Mouse (Mus musculus) yolk sac, embryonic 10.5 days (tissue): ENCODE results near the gene Itgb2l.

ENCODE experiments used
- DNase-seq: peaks from one replicate; pipeline ENCODE4 v3.0.0-alpha.2; 2017; ENCODE audit warnings: low spot score

Itgb2l gene

GRCm38 (mm10) chr16:96426671-96427070 is 16.7 kb downstream of the Itgb2l start:
- DNase-seq: no peak

DNA sequence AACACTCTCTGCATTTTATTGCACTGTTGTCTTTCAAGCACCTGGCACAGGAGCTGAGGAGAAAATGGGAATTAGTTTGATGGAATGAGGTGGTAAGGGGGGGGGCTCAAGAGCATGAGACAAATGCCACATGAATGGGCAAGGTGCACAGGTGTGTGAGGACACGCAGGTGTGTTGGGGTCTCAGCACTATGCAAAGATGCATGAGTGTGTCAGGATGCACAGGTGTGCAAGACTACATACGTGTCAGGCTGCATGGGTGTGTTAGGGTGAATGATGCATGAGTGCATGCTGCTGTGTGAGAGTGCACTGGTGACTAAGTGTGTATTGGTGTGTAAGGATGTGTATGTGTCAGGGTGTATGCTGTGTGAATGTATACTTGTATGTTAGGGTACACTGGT is 18.4 kb downstream of the Itgb2l start:
- no peak for DNase-seq

DNA sequence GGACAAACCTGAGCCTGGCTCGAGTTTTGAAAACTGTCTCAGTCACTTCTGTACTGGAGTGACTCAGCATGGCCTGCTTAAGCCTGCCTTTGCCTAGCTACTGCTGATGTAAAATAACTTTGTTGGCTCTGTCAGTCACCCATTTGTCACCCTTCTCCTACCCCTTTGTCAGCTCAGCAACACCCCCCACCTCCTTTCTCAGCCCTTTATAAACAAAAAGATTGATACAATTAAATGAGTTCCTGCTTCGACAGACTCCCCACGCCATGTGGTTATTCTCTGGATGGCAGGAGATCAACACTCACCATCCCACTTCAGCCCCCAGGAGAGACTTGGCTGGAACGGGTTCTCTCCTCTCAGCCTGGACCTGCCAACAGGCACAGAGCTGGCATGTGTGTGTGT is 35.4 kb downstream of the Itgb2l start:
- no peak for DNase-seq

DNA sequence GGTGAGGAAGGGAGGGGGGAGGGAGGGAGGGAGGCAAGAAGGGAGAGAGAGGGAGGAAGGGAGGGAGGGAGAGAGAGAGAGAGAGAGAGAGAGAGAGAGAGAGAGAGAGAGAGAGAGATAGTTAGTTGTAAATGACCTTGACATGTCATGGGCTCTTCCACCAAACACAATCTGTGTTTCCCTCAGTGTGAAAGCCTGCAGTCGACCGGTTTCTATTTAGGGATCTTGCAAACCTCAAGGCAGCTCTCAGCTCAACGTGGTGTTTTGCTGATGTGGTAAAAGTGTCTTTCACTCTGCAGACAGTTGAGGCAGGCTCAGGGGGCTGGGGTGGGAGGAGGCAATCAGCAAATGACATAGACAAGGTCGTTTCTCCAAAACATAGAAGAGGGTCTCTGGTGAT is 37.1 kb downstream of the Itgb2l start:
- DNase-seq: no peak

- DNase-seq: no peak
These were observed 41.1 kb downstream of the Itgb2l start for GRCm38 (mm10) chr16:96402294-96402693.

DNA sequence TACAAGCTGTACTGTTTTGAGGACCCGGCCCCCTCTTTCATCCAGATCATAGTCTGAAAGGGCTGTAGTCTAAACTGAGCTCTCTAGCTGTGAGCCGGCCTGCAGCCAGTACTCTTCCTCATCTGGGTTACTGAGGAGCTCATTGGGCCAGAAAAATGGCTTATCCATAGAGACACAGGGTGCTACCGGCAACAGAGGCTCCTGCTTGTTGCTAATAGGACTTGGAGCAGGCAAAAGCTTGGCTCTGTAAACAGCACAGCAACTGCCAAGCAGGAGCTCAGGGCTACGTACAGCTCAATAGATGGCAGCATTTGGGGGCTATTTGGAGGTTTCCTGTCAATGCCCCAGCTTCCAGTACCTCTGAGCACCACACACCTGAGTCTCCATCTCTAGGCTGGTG is 43.4 kb downstream of the Itgb2l start:
- no peak for DNase-seq

DNA sequence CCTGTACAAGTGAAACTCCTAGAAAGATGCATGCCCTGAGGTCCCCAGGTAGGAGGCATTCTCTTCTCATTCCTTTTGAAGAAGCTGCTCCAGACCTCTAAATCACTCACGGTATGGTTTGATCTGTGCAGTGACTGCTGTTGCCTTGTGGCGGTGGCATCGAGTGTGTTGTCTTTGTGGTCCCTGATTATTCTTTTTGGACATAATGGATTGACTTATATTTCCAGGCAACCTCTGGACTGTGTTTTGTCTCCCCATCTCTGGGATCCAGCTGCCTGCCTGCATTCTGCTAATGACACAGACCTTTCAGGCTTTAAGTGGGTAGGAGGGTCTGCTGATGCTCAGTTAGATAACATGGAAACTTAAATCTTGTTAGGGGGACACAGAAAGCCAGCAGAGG is 44.6 kb downstream of the Itgb2l start:
- DNase-seq: no peak

DNA sequence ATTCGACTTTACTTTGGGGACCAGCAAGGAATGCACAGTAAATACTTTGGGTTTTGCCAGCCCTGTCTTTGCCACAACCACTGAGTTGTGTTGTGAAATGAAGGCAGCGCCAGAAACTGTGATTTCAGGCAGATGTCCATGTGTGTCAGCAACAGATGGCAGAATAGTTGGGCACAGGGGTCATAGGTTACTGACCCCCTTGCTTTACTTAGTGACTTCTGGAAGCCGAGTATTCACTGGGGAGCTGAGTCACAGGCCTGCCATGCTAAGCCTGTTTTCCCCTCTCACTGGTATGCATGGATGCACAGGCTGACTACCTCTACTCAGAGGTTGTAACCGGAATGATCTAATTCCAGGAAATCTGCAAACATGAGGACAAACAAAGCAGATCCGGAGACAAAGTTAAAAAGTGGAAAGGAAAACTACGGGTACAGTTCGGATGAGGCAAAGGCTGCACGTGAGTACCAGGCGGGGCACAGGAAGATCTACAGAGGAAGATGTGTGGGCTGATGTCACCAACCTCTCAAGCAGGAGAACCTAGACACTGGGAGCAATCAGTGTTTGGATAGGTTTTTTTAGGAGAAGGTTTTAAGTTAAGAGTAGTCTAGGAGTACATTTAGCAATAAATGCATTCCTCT is 47.3 kb downstream of the Itgb2l start:
- no peak for DNase-seq

DNA sequence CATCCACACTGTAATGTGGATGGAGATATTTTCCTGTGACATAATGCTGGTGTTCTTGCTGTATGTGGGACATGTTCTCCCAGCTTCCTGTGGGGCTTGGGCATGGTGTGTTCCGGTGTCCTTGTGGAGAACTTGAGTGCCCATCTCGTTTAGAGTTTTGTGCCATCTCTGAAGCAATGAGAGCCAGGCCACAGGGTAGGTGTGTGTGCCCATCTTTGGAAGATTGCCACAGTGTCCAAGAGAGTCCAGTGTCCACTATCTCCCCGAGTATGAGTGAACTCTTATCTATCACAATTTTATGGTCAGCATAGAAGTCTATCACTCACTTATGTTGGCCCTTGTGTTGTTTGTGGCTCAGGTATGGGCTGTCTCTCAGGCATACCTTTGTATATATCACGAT is 47.9 kb downstream of the Itgb2l start:
- DNase-seq: no peak

- DNase-seq: no peak
These were observed 52.3 kb downstream of the Itgb2l start for GRCm38 (mm10) chr16:96391070-96391469.

GRCm38 (mm10) chr16:96388481-96388880 is 54.9 kb downstream of the Itgb2l start:
- no peak for DNase-seq

DNA sequence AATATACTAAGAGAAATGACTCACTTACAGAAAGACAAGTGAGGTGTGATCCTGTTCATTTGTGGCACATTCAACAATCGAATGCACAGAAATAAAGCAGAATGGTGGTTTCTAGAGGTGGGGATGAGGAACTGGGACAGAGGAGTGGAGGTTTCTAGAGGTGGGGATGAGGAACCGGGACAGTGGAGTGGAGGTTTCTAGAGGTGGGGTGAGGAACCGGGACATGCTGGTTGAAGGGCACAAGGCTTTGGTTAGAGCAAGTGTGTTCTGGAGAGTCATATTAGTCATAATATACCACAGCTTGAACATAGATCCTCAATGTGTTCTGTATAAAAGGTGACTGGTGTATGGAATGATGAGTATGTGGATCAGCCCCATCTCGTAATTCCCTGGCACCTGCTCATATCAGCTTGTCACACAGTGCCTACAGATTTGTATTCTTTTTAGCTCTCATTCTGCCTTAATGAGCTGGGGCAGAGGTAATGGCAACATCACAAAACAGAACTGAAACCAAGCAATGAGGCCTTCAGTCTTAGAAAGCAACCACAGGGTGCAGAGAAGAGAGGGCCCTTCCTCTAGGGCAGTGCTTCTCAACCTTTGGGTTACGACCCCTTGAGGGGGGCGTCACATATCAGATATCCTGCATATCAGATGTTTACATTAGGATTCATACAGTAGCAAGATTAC is 55.6 kb downstream of the Itgb2l start:
- no peak for DNase-seq

DNA sequence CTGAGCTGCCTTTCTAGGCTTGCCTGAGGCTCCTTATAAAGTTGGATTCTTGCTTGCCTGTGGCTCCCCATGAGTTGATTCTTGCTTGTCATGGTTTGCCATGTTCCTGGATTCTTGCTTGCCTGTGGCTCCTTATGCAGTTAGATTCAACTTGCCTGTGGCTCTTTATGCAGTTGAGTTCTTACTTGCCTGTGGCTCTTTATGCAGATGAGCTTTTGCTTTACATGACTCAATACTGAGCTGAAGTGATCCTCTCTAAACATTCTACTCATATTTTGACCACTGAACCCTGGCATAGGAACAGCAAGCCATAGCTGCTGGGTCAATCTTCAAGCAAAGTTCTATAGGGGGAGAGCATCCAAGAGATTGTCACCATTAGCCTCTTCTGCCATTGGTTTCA is 58.7 kb downstream of the Itgb2l start:
- no peak for DNase-seq

- no peak for DNase-seq
These were observed 60.8 kb downstream of the Itgb2l start for GRCm38 (mm10) chr16:96382496-96383181.

- DNase-seq: no peak
These were observed 62.0 kb downstream of the Itgb2l start for GRCm38 (mm10) chr16:96381435-96381834.

DNA sequence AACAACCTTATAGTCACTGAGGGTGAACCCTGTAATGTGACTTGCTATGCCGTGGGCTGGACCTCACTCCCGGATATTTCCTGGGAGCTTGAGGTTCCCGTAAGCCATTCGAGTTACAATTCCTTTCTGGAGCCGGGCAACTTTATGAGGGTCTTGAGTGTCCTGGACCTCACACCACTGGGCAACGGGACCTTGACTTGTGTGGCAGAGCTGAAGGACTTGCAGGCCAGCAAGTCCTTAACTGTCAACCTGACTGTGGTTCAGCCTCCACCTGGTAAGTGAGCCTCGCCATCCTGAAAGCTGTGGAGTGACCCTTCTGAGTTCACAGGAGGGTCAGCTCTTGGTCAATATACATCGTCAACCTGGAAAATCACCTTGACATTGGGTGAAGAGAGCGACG is 65.3 kb downstream of the Itgb2l start:
- no peak for DNase-seq

GRCm38 (mm10) chr16:96376342-96376741 is 67.1 kb downstream of the Itgb2l start:
- no peak for DNase-seq

DNA sequence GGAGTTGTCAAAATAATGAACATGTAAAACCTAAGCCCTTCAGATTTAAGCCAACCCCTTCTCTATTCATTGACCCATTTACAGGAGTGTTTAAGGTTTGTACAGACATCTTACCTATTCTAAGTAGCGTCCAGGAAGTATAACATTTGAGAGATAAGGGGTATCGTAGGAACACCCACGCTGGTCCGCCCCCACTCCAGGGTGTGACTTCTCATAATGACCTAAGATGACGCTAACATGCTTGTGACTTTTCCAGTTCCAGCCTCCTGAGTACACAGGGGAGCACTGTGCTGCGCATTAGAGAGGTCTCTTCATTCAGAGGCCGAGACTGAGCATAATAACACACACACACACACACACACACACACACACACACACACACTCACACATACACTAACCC is 67.9 kb downstream of the Itgb2l start:
- DNase-seq: no peak

DNA sequence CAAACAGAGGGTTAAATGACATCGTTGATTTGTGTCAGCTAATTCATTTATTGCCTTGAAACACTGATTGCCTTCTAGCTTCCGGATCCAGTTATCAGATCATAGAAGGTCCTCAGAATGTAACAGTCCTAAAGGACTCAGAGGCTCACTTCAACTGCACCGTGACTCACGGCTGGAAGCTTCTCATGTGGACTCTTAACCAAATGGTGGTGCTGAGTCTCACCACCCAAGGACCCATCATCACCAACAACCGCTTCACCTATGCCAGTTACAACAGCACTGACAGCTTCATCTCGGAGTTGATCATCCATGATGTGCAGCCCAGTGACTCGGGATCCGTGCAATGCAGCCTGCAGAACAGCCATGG is 70.7 kb downstream of the Itgb2l start:
- no peak for DNase-seq
